Mouse (Mus musculus): Measurements from ENCODE around the gene Lmbrd1. TPM values are rescaled to one million over a fixed set of nuclear protein-coding genes. Genes with fewer than 3 reads are reported as not detected.
"Not testable (repeated sequence)": the region's sequence is repeated elsewhere in the genome, so short reads cannot be mapped to it uniquely, and the experiment has no call there.

Lmbrd1 gene
- polyA plus RNA-seq (2015; fragmentation: Nextera tagmentation; extraction: Ambion mirVana), result 43.4 and 50.0 TPM in 2 replicates

- Histone ChIP-seq H3K27ac (peak within 1 kb of the TSS; percentile 91), H3K9me3 (no peaks in the 10 kb centered on the region), H3K36me3 (replicated peaks) (no peaks in the 10 kb centered on the region), H3K9ac (peak within 1 kb of the TSS; percentile 92), H3K4me3 (peak within 1 kb of the TSS; percentile 94), H3K4me2 (peak within 1 kb of the TSS; percentile 65), H3K27me3 (replicated peaks) (no peaks in the 10 kb centered on the region), H3K4me1 (peaks cover 17% of the 10 kb centered on the region)
- peak; percentile 98 for ATAC-seq (replicated peaks)
- WGBS, result 1% methylated on average over 54 of the region's 54 CpGs
Measured at GRCm38 (mm10) chr1:24678205-24678917, at the start of gene Lmbrd1. Gene Lmbrd1, plus strand, starts transcription at chr1:24678630.

GRCm38 (mm10) chr1:24633553-24634132, 44.8 kb upstream of the Lmbrd1 start:
- Histone ChIP-seq H3K9me3 (no peaks in the 10 kb centered on the region), H3K4me1 (no peaks in the 10 kb centered on the region), H3K27ac (no peak overlapping the region), H3K36me3 (replicated peaks) (no peaks in the 10 kb centered on the region), H3K4me3 (no peak overlapping the region), H3K9ac (no peak overlapping the region), H3K4me2 (no peak overlapping the region), H3K27me3 (replicated peaks) (no peaks in the 10 kb centered on the region)
- ATAC-seq (replicated peaks), result no peak
- 48% methylated on average over 14 of the region's 14 CpGs for WGBS

GRCm38 (mm10) chr1:24650100-24650499, 28.3 kb upstream of the Lmbrd1 start:
- WGBS, result 46% methylated on average over 2 of the region's 2 CpGs
- Histone ChIP-seq H3K27ac (no peak overlapping the region), H3K36me3 (replicated peaks) (no peaks in the 10 kb centered on the region), H3K9ac (no peak overlapping the region), H3K4me2 (no peak overlapping the region), H3K27me3 (replicated peaks) (no peaks in the 10 kb centered on the region), H3K9me3 (no peaks in the 10 kb centered on the region), H3K4me1 (no peaks in the 10 kb centered on the region), H3K4me3 (no peak overlapping the region)
- ATAC-seq (replicated peaks), result no peak

- no peak overlapping the region for H3K4me3 ChIP-seq
- 78% methylated on average over 1 of the region's 1 CpGs for whole genome bisulfite sequencing
- H3K4me1 ChIP-seq, result no peaks in the 10 kb centered on the region
- no peaks in the 10 kb centered on the region for H3K9me3 ChIP-seq
- no peaks in the 10 kb centered on the region for H3K27me3 ChIP-seq (replicated peaks)
- no peak overlapping the region for H3K27ac ChIP-seq
- ATAC-seq (replicated peaks), result no peak
- no peak overlapping the region for H3K4me2 ChIP-seq
- H3K9ac ChIP-seq, result no peak overlapping the region
- H3K36me3 ChIP-seq (replicated peaks), result no peaks in the 10 kb centered on the region
Measured at GRCm38 (mm10) chr1:24659914-24660313, 18.5 kb upstream of the Lmbrd1 start.

GRCm38 (mm10) chr1:24660662-24661061, 17.8 kb upstream of the Lmbrd1 start:
- H3K4me2 ChIP-seq; H3K9me3 ChIP-seq; H3K27me3 ChIP-seq (replicated peaks); H3K4me3 ChIP-seq; H3K9ac ChIP-seq; H3K4me1 ChIP-seq; H3K27ac ChIP-seq; ATAC-seq (replicated peaks); H3K36me3 ChIP-seq (replicated peaks): not testable (repeated sequence)

- H3K27me3 ChIP-seq (replicated peaks), result no peaks in the 10 kb centered on the region
- no peak for ATAC-seq (replicated peaks)
- H3K4me2 ChIP-seq, result no peak overlapping the region
- H3K9me3 ChIP-seq, result no peaks in the 10 kb centered on the region
- WGBS, result 89% methylated on average over 3 of the region's 3 CpGs
- H3K36me3 ChIP-seq (replicated peaks), result no peaks in the 10 kb centered on the region
- H3K9ac ChIP-seq, result no peak overlapping the region
- H3K27ac ChIP-seq, result no peak overlapping the region
- no peak overlapping the region for H3K4me3 ChIP-seq
- no peaks in the 10 kb centered on the region for H3K4me1 ChIP-seq
Measured at GRCm38 (mm10) chr1:24661551-24661950, 16.9 kb upstream of the Lmbrd1 start.

GRCm38 (mm10) chr1:24664158-24664557, 14.3 kb upstream of the Lmbrd1 start:
- no peak overlapping the region for H3K9ac ChIP-seq
- no peak overlapping the region for H3K27ac ChIP-seq
- no peaks in the 10 kb centered on the region for H3K27me3 ChIP-seq (replicated peaks)
- no peaks in the 10 kb centered on the region for H3K36me3 ChIP-seq (replicated peaks)
- H3K4me1 ChIP-seq, result no peaks in the 10 kb centered on the region
- no peak for ATAC-seq (replicated peaks)
- H3K9me3 ChIP-seq, result no peaks in the 10 kb centered on the region
- no peak overlapping the region for H3K4me3 ChIP-seq
- no peak overlapping the region for H3K4me2 ChIP-seq

- H3K4me3 ChIP-seq, result no peak overlapping the region
- no peak overlapping the region for H3K9ac ChIP-seq
- no peaks in the 10 kb centered on the region for H3K9me3 ChIP-seq
- WGBS, result 74% methylated on average over 3 of the region's 3 CpGs
- H3K36me3 ChIP-seq (replicated peaks), result no peaks in the 10 kb centered on the region
- no peaks in the 10 kb centered on the region for H3K27me3 ChIP-seq (replicated peaks)
- no peak for ATAC-seq (replicated peaks)
- H3K27ac ChIP-seq, result no peak overlapping the region
- peaks cover 4% of the 10 kb centered on the region; the same call in 1 of the 2 replicates for H3K4me1 ChIP-seq
- no peak overlapping the region for H3K4me2 ChIP-seq
Measured at GRCm38 (mm10) chr1:24673231-24673630, 5.2 kb upstream of the Lmbrd1 start.

GRCm38 (mm10) chr1:24677706-24678105, 724 bp upstream of the Lmbrd1 start:
- peak; percentile 24 for ATAC-seq (replicated peaks)
- Histone ChIP-seq H3K36me3 (replicated peaks) (no peaks in the 10 kb centered on the region), H3K9ac (peak overlapping the region; percentile 92), H3K9me3 (no peaks in the 10 kb centered on the region), H3K4me3 (peak overlapping the region; percentile 94), H3K27me3 (replicated peaks) (no peaks in the 10 kb centered on the region), H3K4me1 (peaks cover 17% of the 10 kb centered on the region), H3K4me2 (peak overlapping the region; percentile 65), H3K27ac (peak overlapping the region; percentile 91)
- 74% methylated on average over 9 of the region's 9 CpGs for WGBS

GRCm38 (mm10) chr1:24679071-24679470, 641 bp downstream of the Lmbrd1 start:
- peak overlapping the region; percentile 65 for H3K4me2 ChIP-seq
- 4% methylated on average over 13 of the region's 13 CpGs for WGBS
- peak; percentile 30 for ATAC-seq (replicated peaks)

GRCm38 (mm10) chr1:24680991-24681390, 2.6 kb downstream of the Lmbrd1 start:
- H3K4me1 ChIP-seq, result peaks cover 17% of the 10 kb centered on the region
- no peak overlapping the region for H3K4me2 ChIP-seq
- no peak overlapping the region for H3K4me3 ChIP-seq
- H3K27ac ChIP-seq, result no peak overlapping the region
- H3K36me3 ChIP-seq (replicated peaks), result no peaks in the 10 kb centered on the region
- H3K9ac ChIP-seq, result no peak overlapping the region
- no peaks in the 10 kb centered on the region for H3K27me3 ChIP-seq (replicated peaks)
- H3K9me3 ChIP-seq, result no peaks in the 10 kb centered on the region
- no peak for ATAC-seq (replicated peaks)
- 97% methylated on average over 3 of the region's 3 CpGs for WGBS

More at GRCm38 (mm10) chr1:24679071-24679470, 641 bp downstream of the Lmbrd1 start:
- Histone ChIP-seq H3K9ac (peak overlapping the region; percentile 92), H3K27me3 (replicated peaks) (no peaks in the 10 kb centered on the region), H3K27ac (peak overlapping the region; percentile 91), H3K4me1 (peaks cover 17% of the 10 kb centered on the region), H3K36me3 (replicated peaks) (no peaks in the 10 kb centered on the region), H3K4me3 (peak overlapping the region; percentile 94), H3K9me3 (no peaks in the 10 kb centered on the region)

GRCm38 (mm10) chr1:24681946-24682345, 3.5 kb downstream of the Lmbrd1 start:
- Histone ChIP-seq H3K4me1 (peaks cover 17% of the 10 kb centered on the region), H3K9me3 (no peaks in the 10 kb centered on the region), H3K27ac (no peak overlapping the region), H3K9ac (no peak overlapping the region), H3K36me3 (replicated peaks) (no peaks in the 10 kb centered on the region), H3K27me3 (replicated peaks) (no peaks in the 10 kb centered on the region), H3K4me3 (no peak overlapping the region), H3K4me2 (no peak overlapping the region)
- no peak for ATAC-seq (replicated peaks)
- WGBS, result 89% methylated on average over 3 of the region's 3 CpGs

- WGBS, result 90% methylated on average over 1 of the region's 1 CpGs
- ATAC-seq (replicated peaks), result peak; percentile 95
- H3K27me3 ChIP-seq (replicated peaks), result no peaks in the 10 kb centered on the region
Measured at GRCm38 (mm10) chr1:24683947-24684346, 5.5 kb downstream of the Lmbrd1 start.

More at GRCm38 (mm10) chr1:24683947-24684346, 5.5 kb downstream of the Lmbrd1 start:
- no peak overlapping the region for H3K4me2 ChIP-seq
- no peak overlapping the region for H3K27ac ChIP-seq
- no peak overlapping the region for H3K9ac ChIP-seq
- no peak overlapping the region for H3K4me3 ChIP-seq
- H3K9me3 ChIP-seq, result no peaks in the 10 kb centered on the region
- H3K36me3 ChIP-seq (replicated peaks), result no peaks in the 10 kb centered on the region
- peaks cover 14% of the 10 kb centered on the region for H3K4me1 ChIP-seq
